Mouse (Mus musculus) thymus, adult 18-20 months (tissue): ENCODE results near the gene Cyp26a1.

Experiments
- DNase-seq, 2 experiments: peaks; one replicate each; pipeline ENCODE4 v3.0.0; 2022; ENCODE audit warnings: mixed read lengths in 2 of 2

The Cyp26a1 gene

DNA sequence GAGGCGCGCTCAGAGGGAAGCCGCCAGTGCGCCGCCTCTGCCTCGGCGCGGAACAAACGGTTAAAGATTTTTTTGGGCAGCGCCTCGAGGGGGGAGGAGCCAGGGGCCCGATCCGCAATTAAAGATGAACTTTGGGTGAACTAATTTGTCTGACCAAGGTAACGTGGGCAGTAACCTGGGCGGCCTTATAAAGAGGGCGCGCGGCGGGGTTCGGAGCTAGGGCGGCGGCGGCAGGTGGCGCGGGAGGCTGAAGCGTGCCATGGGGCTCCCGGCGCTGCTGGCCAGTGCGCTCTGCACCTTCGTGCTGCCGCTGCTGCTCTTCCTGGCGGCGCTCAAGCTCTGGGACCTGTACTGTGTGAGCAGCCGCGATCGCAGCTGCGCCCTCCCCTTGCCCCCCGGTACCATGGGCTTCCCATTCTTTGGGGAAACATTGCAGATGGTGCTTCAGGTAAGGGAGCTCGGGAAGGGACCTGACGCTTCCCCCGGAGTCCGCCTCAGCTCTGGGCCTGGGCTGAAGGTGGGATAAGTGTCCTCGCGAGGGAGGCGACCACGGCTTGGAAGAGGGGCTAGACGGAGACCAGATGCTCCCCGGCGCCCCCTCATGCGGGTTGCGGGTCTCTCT is at the start of gene Cyp26a1:
Cyp26a1 (plus strand) TSS at position 148 of the 622 bp plus-strand sequence.
- DNase-seq, result no peak

- no peak for DNase-seq
Measured at GRCm38 (mm10) chr19:37647994-37648393, 49.6 kb upstream of the Cyp26a1 start.

GRCm38 (mm10) chr19:37650526-37650925 is 47.1 kb upstream of the Cyp26a1 start:
- no peak for DNase-seq

DNA sequence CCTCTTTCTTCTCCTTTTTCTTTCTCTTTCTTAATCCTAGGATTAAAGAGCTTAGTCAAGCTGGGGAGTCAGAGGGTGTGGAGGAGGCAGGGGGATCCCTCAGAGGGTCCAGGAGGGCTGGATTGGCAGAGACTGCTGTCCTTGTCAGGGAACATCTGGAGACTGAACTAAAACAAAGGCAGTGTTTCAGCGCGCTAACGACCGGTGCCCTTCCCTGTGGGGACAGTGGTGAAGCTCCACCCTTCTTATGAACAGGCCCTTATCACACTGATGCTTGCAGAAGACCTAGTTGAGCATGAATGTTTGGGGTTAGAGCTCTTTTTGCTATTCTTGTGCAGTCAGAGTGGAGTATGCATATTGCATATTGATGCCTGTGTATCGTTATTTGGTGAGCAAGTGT is 43.6 kb upstream of the Cyp26a1 start:
- DNase-seq, result no peak

GRCm38 (mm10) chr19:37656441-37656840 is 41.2 kb upstream of the Cyp26a1 start:
- no peak for DNase-seq

- no peak for DNase-seq
Measured at GRCm38 (mm10) chr19:37665256-37665655, 32.3 kb upstream of the Cyp26a1 start.

- DNase-seq, result no peak
Measured at GRCm38 (mm10) chr19:37667855-37668594, 29.6 kb upstream of the Cyp26a1 start.

DNA sequence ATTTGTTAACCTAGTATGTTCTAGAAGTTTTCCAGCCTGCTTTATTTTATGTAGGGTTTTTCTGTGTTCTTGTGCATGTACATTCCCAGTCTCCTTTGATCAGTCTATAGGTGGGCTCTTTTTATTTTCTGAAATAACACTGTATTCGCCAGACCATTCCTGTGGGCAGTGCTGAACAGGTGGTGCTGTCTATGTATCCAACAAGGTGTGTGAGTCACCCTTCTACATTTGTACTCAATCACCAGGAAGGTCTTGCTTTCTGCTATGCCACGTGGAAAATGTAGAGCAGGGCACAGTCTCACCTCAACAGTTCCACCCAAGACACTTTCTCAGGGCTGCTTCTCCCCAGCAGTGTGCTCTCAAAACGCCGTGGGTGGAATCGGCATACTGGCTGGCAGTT is 28.9 kb upstream of the Cyp26a1 start:
- DNase-seq, result no peak

DNA sequence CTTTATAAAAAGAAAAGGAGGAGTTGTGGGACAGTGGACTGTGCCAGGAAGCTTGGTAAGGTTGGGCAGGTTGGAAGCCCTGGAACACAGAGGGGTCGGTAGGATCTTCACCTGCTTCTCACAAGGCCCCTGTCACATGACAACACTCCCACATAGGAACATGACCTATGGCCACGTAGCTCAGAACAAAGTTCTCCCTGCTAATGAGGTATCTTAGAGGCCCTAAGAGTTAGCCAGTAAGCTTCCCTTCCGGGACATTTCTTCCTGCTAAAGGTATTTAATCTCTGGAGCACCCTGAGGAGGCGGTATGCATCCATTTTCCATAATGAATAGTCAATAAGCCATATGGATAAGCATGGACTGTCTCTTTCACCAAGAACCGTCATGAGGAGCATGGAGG is 28.1 kb upstream of the Cyp26a1 start:
- no peak for DNase-seq

GRCm38 (mm10) chr19:37673393-37673792 is 24.2 kb upstream of the Cyp26a1 start:
- DNase-seq, result no peak

- DNase-seq, result no peak
Measured at GRCm38 (mm10) chr19:37685281-37685680, 12.3 kb upstream of the Cyp26a1 start, which contains the start of gene Cyp26c1. TSS of gene Cyp26c1 (plus strand) at chr19:37685581.

DNA sequence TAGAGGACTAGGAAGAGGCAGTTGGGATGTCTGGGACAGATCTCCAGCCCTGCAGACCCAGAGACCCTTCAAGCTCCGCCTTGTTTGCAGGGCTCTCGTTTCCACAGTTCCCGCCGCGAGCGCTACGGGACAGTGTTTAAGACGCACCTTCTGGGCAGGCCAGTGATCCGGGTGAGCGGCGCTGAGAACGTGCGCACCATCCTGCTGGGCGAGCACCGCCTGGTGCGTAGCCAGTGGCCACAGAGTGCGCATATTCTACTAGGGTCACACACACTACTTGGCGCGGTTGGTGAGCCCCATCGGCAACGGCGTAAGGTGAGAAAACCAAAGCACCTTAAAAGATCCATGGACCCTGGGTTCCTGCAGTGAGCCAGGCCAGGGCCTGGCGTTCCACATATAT is 11.3 kb upstream of the Cyp26a1 start:
- no peak for DNase-seq

DNA sequence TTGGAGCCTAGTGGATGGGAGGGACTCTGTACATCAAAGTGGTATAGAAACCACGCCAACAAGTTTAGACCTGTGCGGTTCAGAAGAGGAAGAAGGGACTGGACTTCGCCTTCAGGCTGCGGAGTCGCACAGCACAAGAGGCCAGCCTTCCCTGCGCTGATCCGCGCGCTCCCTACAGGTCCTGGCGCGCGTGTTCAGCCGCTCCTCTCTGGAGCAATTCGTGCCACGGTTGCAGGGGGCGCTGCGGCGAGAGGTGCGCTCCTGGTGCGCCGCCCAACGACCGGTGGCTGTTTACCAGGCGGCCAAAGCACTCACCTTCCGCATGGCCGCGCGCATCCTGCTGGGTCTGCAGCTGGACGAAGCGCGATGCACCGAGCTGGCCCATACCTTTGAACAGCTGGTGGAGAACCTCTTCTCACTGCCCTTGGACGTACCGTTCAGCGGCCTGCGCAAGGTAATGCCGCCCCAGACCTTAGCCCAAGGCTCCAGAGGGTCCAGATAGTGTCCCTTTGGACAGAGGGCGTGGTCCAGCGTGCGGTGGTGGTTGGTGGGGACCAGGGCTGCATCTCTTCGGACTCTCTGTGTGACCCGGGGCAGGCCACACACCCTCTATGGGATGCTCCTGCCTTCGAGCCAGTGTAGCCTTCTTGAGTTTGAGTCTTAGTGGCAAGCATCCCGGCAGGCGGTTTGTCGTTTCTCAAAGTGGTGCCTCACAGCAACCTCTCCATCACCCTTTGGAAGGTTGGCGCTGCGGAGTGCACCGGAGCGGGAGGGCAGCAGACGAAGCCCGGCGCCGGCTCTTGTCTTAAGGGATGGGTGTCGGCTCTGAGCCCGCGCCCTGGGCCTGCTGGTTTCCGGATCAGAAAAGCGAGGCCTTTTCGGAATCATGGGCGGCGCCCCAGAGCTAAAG is 10.4 kb upstream of the Cyp26a1 start:
- no peak for DNase-seq

DNA sequence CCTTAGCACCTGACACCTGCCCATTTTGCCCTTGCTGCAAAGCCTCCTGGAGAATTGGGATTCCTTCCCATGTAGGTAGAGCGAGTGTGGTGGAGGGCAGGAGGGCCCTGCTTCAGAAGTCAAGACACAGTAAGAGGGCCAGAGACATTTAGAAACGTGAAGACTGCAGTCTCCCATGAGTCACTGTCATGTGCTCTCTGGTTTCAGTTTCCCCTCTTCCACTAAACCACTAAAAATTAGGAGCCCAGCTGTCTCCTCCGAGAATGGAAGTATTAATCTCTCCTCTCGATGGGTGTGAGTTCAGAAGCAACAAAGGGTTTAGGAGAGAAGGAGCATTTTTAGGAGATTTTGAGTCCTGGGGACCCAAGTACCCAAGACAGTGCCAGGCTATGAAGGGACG is 8.1 kb upstream of the Cyp26a1 start:
- DNase-seq, result no peak

GRCm38 (mm10) chr19:37690716-37691115 is 6.9 kb upstream of the Cyp26a1 start:
- DNase-seq, result no peak

DNA sequence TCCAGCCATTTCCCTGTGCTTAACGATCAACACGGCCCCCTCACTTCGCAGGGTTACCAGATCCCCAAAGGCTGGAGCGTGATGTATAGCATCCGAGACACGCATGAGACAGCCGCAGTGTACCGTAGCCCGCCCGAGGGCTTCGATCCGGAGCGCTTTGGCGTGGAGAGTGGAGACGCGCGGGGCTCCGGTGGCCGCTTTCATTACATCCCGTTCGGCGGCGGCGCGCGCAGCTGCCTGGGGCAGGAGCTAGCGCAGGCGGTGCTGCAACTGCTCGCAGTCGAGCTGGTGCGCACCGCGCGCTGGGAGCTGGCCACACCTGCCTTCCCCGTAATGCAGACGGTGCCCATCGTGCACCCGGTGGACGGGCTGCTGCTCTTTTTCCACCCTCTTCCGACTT is 4.7 kb upstream of the Cyp26a1 start:
- no peak for DNase-seq

- DNase-seq, result no peak
Measured at GRCm38 (mm10) chr19:37695146-37695545, 2.5 kb upstream of the Cyp26a1 start.

DNA sequence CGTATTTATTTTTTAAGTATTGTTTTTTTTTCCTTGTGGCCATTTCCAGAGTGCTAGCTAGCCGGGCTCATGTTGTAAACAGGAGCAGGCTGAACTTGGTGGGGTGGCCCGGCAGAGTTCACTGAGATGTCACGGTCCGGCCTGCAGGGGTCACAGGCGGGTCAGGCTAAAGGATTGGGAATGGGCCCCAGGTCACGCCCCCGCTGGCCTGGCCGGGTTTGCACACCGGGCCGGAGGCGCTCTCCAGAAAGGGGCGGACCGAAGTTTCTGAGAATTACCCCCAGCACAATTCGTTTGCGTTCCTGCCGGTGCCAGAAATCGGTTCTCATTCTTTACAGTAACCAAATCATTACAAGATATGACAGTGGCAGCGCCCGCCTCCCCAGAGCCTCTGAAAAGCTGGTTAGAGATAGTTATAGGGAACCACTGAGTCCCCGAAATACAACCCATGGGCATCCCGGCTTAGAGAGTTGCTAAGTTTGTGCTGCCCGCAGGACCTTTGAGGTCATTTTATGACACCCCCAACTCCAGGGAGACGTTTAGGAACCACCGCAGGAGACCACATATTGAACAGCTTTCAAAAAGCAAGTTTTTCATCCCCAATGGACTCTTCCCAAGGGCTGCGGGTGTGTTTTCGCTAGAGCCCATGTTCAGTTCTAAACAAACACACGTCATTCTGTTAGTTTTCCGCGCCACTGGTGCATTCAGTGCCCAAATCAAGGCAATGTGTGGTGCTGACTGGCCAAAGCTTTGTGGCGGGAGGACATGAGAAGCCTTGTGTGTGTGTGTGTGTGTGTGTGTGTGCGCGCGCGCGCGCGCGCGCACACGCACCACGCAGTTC is 1.6 kb upstream of the Cyp26a1 start:
- DNase-seq, result no peak

DNA sequence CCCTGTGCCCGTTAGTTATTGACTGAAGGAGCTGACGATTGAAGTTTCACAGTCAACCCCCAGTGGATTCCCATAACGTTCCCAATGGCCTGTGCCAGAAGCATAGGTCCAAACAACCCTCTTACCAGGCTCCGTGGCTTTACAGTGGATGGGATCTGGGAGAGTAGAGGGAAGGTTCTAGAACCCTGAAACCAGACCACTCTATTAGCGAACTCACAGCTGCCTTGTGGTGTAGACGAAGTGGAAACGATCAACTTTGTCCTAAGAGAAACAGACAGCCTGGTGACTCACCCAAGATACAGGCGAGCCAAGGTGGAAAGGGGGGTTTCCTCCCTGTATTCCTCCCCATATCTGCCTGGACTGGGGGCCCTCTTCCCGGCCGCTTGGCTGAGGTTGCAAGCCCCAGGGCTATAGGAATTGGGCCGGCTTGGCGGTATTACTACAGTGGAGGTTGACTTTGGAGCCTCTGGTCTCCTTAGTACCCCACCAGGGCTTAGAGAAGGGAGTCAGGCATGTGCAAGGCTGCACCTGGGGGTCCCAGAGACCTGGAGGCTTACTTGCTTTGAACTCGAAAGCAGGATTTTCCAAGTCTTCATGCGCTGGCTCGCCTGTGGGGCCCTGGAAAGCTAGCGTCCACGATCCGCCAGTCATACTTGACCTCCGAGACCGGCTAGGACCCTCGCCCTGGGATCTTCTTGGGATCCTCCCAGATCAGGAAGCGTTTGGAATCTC is 829 bp upstream of the Cyp26a1 start:
- DNase-seq, result no peak

- no peak for DNase-seq
Measured at GRCm38 (mm10) chr19:37697335-37697636, 312 bp upstream of the Cyp26a1 start.

GRCm38 (mm10) chr19:37698273-37699160 is 919 bp downstream of the Cyp26a1 start:
- DNase-seq, result no peak
